Mouse (Mus musculus): Measurements from ENCODE around the gene Ddc. TPM values are rescaled to one million over a fixed set of nuclear protein-coding genes. Genes with fewer than 3 reads are reported as not detected.

Ddc gene
- polyA plus RNA-seq, 1 experiment from 2014 or later, result 7.5 TPM

DNA sequence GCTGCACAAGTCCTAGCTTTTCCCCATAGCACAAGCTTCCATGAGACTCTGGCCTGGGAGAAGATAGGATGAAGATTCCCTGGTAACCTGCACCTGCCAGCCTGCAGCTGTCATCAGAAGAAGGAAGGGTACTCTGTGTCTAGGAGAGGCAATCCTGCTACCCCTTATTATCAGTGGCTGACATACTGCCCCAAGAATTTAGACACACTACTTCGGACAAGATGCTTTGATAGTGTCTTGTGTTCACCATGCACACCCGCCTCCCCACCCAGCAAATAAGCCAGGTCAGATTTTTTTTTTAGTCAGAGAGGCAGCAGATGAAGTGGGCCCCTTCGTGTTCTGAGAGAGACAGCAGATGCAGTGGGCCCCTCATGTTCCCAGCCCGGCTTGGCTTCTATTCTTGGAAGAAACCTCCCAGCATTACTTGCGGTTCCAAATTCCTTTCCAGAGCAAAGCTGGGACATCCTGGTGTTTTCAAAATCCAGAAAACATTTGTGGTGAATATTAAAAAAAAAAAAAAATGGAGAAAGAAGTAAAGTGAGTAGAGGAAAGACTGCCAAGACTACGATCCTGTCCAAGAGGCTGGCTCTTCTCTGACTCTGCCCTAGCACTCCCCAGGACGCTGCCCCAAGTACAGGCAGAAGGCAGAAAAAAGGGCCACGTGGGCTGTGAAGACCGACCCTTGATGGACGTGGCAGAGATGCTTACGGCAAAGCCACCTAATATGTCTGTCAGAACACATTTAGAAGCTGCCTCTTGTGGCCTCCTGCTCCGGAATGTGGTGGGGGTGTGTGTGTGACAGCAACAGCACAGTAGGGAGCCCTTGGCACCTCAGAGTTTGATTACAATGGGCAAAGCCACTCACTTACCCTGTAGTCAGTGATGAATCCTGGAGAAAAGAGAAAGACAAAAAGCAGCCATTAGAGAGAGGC lies 73.7 kb downstream of the Ddc start:
- ATAC-seq (ENCODE audit: insufficient read depth, low FRiP score, low TSS enrichment) (no peak), DNase-seq (ENCODE audit: low spot score) (no peak)
- Histone ChIP-seq H3K27me3 (ENCODE audit: control insufficient read depth, insufficient read depth, low read length) (no peaks in the 10 kb centered on the region), H3K9me3 (ENCODE audit: control insufficient read depth, low read length) (no peaks in the 10 kb centered on the region), H3K4me3 (ENCODE audit: low read depth, low read length) (no peak overlapping the region), H3K9ac (ENCODE audit: low read length) (no peak overlapping the region; the same call in 1 of the 2 replicates), H3K4me1 (ENCODE audit: control insufficient read depth, insufficient read depth, low read length) (peaks cover 53% of the 10 kb centered on the region), H3K4me2 (ENCODE audit: low read depth) (no peak overlapping the region), H3K36me3 (ENCODE audit: control insufficient read depth, insufficient read depth, low read length) (no peaks in the 10 kb centered on the region), H3K27ac (ENCODE audit: low read depth, low read length) (peak overlapping the region; percentile 14; the same call in 1 of the 2 replicates)
- WGBS, result 20% methylated on average over 12 of the region's 12 CpGs

DNA sequence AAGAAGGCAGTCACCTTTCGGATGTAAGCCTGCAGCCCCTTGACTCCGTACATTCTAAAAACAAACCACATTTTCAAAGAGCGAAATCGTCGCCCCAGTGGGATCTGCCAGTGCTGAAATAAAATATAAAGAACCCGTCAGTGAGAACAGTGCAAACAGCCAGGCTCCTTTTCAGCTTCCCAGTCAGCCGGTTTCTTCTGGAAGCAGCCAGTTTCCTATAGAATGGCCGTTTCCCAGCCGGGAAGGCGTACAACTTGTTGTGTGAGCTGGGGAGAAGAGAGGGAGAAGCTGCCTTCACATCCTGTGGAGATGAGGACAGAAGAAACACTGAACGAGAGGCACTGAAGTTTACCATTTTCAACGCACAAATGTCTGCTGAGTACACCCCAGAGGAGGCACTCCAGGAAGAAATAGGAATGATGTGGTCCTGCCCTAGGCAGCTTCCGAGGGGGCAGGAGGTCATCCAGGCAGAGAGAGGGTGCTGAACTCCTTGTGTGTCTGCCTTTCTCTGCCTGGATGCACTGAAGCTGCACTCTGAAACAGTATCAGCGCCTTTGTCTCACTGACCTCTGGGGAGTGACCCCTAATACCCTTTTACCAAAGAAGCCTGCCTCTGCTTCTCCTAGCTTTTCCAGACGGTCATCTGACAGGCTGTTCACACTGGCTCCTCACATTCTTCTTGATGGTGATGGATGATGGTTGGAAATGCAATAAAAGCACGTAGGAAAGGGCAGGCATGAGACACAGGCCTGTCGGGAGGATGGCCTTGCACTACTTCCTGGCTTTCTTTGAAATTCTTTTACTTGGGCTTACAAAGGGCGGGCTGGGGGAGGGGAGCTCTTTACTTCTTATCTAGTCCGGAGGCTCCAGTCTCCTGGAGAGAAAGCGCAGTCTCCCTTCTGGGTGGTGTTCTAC lies 75.5 kb downstream of the Ddc start:
- Histone ChIP-seq H3K4me2 (ENCODE audit: low read depth) (peak overlapping the region; percentile 12), H3K36me3 (ENCODE audit: control insufficient read depth, insufficient read depth, low read length) (no peaks in the 10 kb centered on the region), H3K4me1 (ENCODE audit: control insufficient read depth, insufficient read depth, low read length) (peaks cover 39% of the 10 kb centered on the region), H3K9me3 (ENCODE audit: control insufficient read depth, low read length) (no peaks in the 10 kb centered on the region), H3K9ac (ENCODE audit: low read length) (peak overlapping the region; percentile 64), H3K27ac (ENCODE audit: low read depth, low read length) (peak overlapping the region; percentile 97), H3K27me3 (ENCODE audit: control insufficient read depth, insufficient read depth, low read length) (no peaks in the 10 kb centered on the region), H3K4me3 (ENCODE audit: low read depth, low read length) (no peak overlapping the region)
- WGBS, result 3% methylated on average over 20 of the region's 20 CpGs
- ATAC-seq (ENCODE audit: insufficient read depth, low FRiP score, low TSS enrichment) (peak; percentile 38), DNase-seq (ENCODE audit: low spot score) (peak; percentile 73)

DNA sequence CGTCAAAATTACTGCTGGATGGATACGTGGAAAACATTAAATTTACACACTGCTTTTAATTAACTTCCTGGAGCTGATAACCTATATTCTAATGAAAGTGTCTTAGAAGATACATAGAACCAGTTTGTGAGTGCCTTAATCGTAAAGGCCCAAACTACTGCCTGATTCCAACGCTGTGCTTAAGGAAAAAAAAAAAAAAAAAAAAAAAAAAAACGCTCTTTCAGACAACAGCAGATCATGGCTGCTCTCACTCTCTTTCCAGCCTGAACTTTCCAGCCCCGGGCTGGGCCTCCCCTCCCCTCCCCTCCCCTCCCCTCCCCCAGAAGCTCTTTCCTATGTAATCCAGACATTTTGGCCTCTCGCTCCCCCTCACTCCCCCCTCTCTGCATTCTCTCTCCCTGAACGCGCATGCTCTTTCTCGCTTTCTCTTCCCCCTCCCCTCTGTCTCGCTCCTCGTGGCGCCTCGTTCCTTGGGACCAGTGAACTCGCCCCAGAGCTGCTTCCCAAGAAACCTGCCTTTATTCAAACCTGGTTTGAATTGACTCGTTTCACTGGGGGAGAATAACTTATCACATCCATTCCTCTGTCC lies 76.5 kb downstream of the Ddc start:
- 6% methylated on average over 15 of the region's 16 CpGs for WGBS
- ATAC-seq (ENCODE audit: insufficient read depth, low FRiP score, low TSS enrichment) (peak; percentile 73), DNase-seq (ENCODE audit: low spot score) (peak; percentile 92)
- Histone ChIP-seq H3K27ac (ENCODE audit: low read depth, low read length) (peak overlapping the region; percentile 97), H3K27me3 (ENCODE audit: control insufficient read depth, insufficient read depth, low read length) (no peaks in the 10 kb centered on the region), H3K9ac (ENCODE audit: low read length) (peak overlapping the region; percentile 64), H3K4me3 (ENCODE audit: low read depth, low read length) (no peak overlapping the region), H3K9me3 (ENCODE audit: control insufficient read depth, low read length) (no peaks in the 10 kb centered on the region), H3K4me1 (ENCODE audit: control insufficient read depth, insufficient read depth, low read length) (peaks cover 39% of the 10 kb centered on the region), H3K36me3 (ENCODE audit: control insufficient read depth, insufficient read depth, low read length) (no peaks in the 10 kb centered on the region), H3K4me2 (ENCODE audit: low read depth) (no peak overlapping the region)

DNA sequence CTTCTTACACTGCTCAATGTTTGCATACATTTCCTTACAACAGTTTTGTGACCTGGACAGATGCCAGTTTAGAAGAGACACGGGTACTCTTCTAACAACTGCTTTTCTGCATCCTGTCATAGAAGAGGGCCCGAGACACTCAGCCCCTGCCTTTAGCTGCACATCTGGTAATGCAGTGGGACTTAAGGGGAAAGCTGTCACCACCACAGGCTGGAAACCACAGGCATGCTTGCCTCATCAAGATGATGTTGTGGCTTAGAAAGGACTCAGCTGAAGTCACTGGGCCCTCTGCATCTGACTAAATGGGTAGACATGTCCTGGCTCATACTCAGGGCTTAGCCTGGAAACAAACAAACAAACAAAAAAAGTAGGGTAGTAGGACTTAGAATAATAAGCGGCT lies 77.2 kb downstream of the Ddc start:
- Histone ChIP-seq H3K9me3 (ENCODE audit: control insufficient read depth, low read length) (no peaks in the 10 kb centered on the region), H3K36me3 (ENCODE audit: control insufficient read depth, insufficient read depth, low read length) (no peaks in the 10 kb centered on the region), H3K9ac (ENCODE audit: low read length) (no peak overlapping the region), H3K4me2 (ENCODE audit: low read depth) (no peak overlapping the region), H3K27me3 (ENCODE audit: control insufficient read depth, insufficient read depth, low read length) (no peaks in the 10 kb centered on the region), H3K27ac (ENCODE audit: low read depth, low read length) (peak overlapping the region; percentile 58), H3K4me3 (ENCODE audit: low read depth, low read length) (no peak overlapping the region), H3K4me1 (ENCODE audit: control insufficient read depth, insufficient read depth, low read length) (peaks cover 35% of the 10 kb centered on the region)
- DNase-seq (ENCODE audit: low spot score) (no peak), ATAC-seq (ENCODE audit: insufficient read depth, low FRiP score, low TSS enrichment) (no peak)
- WGBS, result 64% methylated on average over 3 of the region's 3 CpGs

DNA sequence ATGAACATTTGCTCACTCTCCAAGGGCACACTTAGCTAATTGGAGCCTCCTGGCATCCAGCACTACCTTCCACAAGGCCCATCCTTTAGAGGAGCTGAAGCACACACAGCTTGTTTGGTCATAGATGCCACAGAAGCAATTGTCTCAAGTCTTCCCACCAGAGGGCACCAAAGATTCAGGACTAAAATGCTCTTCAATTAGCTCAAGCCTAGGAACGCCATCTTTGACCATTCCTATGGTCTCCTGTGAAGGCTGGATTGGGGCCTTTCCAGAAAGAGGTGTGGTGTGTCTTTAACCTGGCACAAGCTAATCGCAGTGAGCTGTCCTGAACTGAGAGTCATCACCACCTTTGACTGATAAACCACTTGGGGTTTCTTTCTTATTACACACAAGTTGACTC lies 77.7 kb downstream of the Ddc start:
- DNase-seq (ENCODE audit: low spot score) (peak; percentile 88), ATAC-seq (ENCODE audit: insufficient read depth, low FRiP score, low TSS enrichment) (peak; percentile 58)
- H3K4me1 ChIP-seq (ENCODE audit: control insufficient read depth, insufficient read depth, low read length), result peaks cover 33% of the 10 kb centered on the region
- no peak overlapping the region; the same call in 1 of the 2 replicates for H3K27ac ChIP-seq (ENCODE audit: low read depth, low read length)
- H3K4me2 ChIP-seq (ENCODE audit: low read depth), result no peak overlapping the region
- no peak overlapping the region for H3K4me3 ChIP-seq (ENCODE audit: low read depth, low read length)
- H3K36me3 ChIP-seq (ENCODE audit: control insufficient read depth, insufficient read depth, low read length), result no peaks in the 10 kb centered on the region
- no peaks in the 10 kb centered on the region for H3K27me3 ChIP-seq (ENCODE audit: control insufficient read depth, insufficient read depth, low read length)
- no peak overlapping the region for H3K9ac ChIP-seq (ENCODE audit: low read length)
- WGBS, result 3% methylated on average over 2 of the region's 2 CpGs
- H3K9me3 ChIP-seq (ENCODE audit: control insufficient read depth, low read length), result no peaks in the 10 kb centered on the region

DNA sequence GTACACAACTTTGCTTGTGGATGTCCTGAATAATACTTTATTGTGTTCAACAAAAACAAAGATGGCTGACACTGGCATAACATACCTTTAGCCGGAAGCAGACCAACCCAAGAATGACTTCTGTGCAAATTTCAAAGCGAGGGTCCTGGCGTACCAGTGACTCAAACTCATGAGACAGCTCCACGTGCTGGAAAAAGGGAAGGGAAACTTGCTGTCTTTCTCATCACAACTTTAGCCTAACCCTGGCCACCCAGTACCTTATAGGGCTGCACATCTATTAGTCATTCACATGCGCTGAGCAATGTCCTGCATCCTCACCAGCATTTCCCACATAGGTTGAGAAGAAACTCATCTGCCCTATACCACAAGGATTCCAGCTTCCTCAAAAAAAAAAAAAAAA lies 78.7 kb downstream of the Ddc start:
- H3K9ac ChIP-seq (ENCODE audit: low read length), result no peak overlapping the region
- DNase-seq (ENCODE audit: low spot score) (no peak), ATAC-seq (ENCODE audit: insufficient read depth, low FRiP score, low TSS enrichment) (no peak)
- H3K9me3 ChIP-seq (ENCODE audit: control insufficient read depth, low read length), result no peaks in the 10 kb centered on the region
- 90% methylated on average over 5 of the region's 5 CpGs for WGBS
- H3K36me3 ChIP-seq (ENCODE audit: control insufficient read depth, insufficient read depth, low read length), result no peaks in the 10 kb centered on the region
- no peak overlapping the region for H3K27ac ChIP-seq (ENCODE audit: low read depth, low read length)
- no peaks in the 10 kb centered on the region for H3K27me3 ChIP-seq (ENCODE audit: control insufficient read depth, insufficient read depth, low read length)
- H3K4me1 ChIP-seq (ENCODE audit: control insufficient read depth, insufficient read depth, low read length), result peaks cover 29% of the 10 kb centered on the region
- H3K4me2 ChIP-seq (ENCODE audit: low read depth), result no peak overlapping the region
- no peak overlapping the region for H3K4me3 ChIP-seq (ENCODE audit: low read depth, low read length)

DNA sequence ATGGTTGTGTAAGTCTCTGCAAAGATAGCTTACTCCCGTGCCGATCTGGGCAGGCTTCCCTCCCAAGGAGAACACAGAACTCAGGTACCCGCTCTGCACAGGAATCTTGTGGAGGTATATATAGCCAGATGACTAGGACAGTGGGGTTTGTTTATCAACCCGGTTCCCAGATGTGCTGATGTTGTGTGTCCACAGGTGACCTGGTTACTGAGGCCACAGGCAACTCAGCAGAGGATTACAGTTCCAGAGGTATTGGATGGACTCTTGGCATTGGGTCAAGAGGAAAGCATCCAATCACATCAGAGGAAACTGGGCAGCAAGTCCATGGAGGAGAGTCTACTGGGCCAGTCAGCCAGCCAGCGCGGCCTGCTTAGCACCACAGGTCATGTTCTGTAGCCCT lies 79.1 kb downstream of the Ddc start:
- Histone ChIP-seq H3K9ac (ENCODE audit: low read length) (no peak overlapping the region), H3K4me1 (ENCODE audit: control insufficient read depth, insufficient read depth, low read length) (peaks cover 27% of the 10 kb centered on the region), H3K9me3 (ENCODE audit: control insufficient read depth, low read length) (no peaks in the 10 kb centered on the region), H3K4me3 (ENCODE audit: low read depth, low read length) (no peak overlapping the region), H3K36me3 (ENCODE audit: control insufficient read depth, insufficient read depth, low read length) (no peaks in the 10 kb centered on the region), H3K4me2 (ENCODE audit: low read depth) (no peak overlapping the region), H3K27ac (ENCODE audit: low read depth, low read length) (no peak overlapping the region), H3K27me3 (ENCODE audit: control insufficient read depth, insufficient read depth, low read length) (no peaks in the 10 kb centered on the region)
- ATAC-seq (ENCODE audit: insufficient read depth, low FRiP score, low TSS enrichment), result no peak
- no peak for DNase-seq (ENCODE audit: low spot score)
- WGBS, result 90% methylated on average over 6 of the region's 6 CpGs

DNA sequence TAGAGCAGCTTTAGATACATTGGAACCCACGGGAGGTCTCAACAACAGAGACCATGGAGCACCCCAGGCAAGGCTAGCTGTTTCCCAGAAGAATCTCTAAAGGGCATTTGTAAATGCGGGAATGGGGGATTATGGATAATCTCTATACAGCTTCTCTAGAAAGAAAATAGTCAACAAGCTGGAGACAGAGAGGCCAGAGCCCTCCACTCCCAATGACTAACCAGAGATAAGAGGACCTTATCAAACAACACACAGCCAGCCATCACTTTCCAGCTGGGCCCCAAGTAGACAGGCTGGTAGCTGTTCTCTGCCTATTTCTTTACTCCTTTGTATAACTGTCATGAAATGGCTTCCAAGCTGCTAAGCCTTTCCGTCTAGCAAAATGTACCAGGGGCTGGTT lies 82.2 kb downstream of the Ddc start:
- 81% methylated on average over 3 of the region's 3 CpGs for WGBS
- Histone ChIP-seq H3K36me3 (ENCODE audit: control insufficient read depth, insufficient read depth, low read length) (no peaks in the 10 kb centered on the region), H3K9me3 (ENCODE audit: control insufficient read depth, low read length) (no peaks in the 10 kb centered on the region), H3K9ac (ENCODE audit: low read length) (no peak overlapping the region), H3K4me3 (ENCODE audit: low read depth, low read length) (no peak overlapping the region), H3K4me1 (ENCODE audit: control insufficient read depth, insufficient read depth, low read length) (peaks cover 2% of the 10 kb centered on the region), H3K27ac (ENCODE audit: low read depth, low read length) (no peak overlapping the region), H3K4me2 (ENCODE audit: low read depth) (no peak overlapping the region), H3K27me3 (ENCODE audit: control insufficient read depth, insufficient read depth, low read length) (no peaks in the 10 kb centered on the region)
- ATAC-seq (ENCODE audit: insufficient read depth, low FRiP score, low TSS enrichment) (no peak), DNase-seq (ENCODE audit: low spot score) (no peak)
